Mouse (Mus musculus) liver, adult (tissue): ENCODE measurements around the gene Mier1.
A peak's percentile ranks its signal among the peaks of the same experiment; 100 is the strongest.

Experiments used
- GATA4 ChIP-seq: IDR thresholded peaks from 2 replicates; pipeline ENCODE4 v1.6.1; 2014; ENCODE audit warnings: mild to moderate bottlenecking, low read length; ENCODE audit not compliant: insufficient replicate concordance

Gene Mier1

DNA sequence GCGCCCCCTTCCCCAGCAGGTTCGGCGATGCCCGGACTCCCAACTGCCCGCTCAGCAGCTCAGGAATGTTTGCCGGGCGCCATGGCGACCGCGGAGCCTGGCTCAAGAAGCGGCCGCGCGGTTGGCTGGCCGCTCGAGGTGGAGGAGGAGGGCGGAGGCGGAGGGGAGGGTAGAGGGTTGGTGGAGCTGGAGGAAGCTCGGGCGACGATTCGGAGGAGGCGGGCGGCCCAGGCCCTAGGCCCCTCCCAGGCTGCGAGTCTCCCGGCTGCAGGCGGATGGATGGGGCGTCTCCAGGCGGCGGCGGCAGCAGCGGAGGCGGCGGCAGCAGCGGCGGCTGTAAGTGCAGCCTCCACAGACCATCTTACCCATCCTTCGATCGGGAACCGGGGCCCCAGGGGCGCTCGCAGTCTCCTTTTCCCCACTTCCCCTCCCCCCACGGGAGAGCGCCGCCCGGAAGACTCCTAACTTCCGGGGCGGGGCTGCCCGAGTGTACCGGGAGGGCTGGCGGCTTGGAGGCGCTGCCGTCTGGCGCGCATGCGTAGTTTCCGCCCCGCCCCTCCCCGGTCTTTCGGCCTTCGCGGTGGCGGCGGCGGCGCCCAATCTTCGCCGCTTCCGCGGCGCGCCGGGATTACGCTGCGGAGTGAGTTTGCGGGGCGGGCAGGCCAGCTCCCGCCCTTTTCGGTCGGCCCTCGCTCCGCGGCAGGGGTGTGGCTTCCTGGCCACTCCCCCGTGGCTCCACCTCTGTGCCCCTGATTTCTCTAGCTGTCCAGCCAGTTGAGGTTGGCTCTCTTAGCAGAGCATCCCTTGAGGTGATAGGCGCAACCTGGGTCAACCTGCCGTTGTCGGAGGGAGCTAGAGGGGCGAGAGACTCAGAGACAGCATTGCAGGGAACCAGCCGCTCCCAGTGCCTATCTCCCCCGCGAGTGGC is at the start of gene Mier1, which contains the start of gene Wdr78:
Mier1 (plus strand) TSS at position 207 of the 928 bp plus-strand sequence.
Wdr78 (minus strand) TSS at position 372 of the 928 bp plus-strand sequence.
- peak; percentile 56; the same call in 1 of the 2 replicates for TF ChIP-seq GATA4

GRCm38 (mm10) chr4:103064421-103064820 is 49.8 kb upstream of the Mier1 start:
- TF ChIP-seq GATA4, result no peak

DNA sequence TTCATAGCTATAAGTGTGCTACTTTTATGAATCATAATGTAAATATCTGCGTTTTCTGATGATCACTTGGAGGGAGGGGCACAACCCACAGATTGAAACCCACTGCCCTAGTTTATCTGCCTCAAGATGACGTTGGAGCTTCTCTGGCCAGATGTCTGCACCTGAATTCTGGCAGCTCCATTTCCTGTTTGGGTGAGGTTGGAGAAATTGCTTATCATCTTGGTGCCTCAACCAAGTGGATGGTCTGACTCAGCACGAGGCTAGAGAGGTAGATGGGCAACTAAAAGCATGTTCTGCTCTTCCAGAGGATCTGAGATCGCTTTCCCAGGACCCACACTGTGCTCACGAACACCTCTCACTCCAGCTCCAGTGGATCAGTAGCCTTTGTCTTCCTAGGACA is 49.2 kb upstream of the Mier1 start:
- no peak for TF ChIP-seq GATA4

- no peak for TF ChIP-seq GATA4
Measured at GRCm38 (mm10) chr4:103067906-103068655, 46.1 kb upstream of the Mier1 start.

DNA sequence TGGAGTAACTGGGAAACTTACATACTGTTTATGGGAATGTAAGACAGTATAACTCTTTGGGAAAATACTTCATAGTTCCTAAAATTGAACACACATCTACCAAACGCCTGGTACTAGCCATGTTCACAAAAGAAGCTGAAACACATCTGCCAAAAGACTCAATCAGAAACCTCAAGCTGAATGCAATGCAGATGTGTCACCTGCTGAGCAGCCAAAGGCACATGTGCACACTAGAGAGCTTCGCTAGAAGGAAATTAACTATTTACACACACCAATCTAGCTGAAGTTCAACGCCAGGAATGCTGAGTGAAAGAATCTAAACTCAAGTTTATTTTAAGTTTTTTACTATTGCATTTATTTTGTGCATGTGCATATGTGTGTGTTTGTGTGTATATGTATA is 43.6 kb upstream of the Mier1 start:
- no peak for TF ChIP-seq GATA4

DNA sequence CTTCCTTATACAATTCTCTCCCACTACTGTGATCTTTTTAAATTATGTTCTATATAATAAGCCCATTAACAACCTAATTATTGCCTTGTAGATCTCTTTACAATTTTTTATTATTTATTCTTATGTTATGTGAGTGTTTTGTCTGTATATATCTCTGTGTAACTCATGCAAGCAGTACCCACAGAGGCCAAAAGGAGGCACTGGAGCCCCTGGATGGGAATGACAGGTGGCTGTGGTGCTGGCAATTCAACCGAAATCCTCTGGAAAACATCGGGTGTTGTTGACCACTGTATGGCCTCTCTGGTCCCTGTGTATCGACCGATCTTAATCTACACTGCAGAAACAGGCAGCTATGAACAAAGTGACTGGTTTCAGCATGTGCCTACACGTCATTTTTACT is 29.0 kb upstream of the Mier1 start:
- no peak for TF ChIP-seq GATA4

DNA sequence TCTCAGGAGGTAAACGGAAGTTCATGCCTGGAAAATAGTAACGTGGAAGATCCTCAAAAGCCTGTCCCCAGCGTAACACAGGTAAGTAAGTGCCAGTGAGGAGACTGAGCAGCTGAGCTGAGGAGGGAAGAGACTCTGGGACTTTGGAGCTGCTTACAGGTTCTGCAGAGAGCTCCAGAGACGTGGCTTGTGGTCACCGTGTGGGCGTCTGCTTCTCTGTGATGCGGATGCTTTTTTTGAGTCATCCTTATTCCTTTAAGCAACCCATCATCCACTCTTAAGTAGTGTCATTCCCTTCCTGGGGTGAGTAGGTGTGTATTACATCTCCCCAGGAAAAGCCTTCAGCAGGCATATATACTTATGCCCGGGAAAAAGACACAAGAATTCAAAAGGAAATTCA is 18.3 kb upstream of the Mier1 start:
- no peak for TF ChIP-seq GATA4

DNA sequence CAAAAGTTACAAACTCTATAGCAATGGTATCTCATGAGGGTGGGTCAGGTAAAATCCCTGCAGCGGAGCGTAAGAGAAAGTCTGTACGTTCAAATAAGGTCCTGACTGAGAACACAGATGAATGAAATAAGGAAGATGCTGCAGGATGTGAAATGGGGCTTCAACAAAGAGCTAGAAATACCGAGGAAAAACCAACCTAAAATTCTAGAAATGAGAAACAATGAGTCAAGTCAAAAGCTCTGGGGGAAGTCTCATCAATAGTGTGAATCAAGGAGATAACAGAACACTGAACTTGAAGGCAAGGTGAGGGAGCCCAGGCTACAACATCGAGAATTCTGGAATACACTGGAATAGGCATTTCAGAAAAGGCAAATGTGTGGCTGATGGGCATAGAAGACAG is 15.7 kb upstream of the Mier1 start:
- no peak for TF ChIP-seq GATA4

DNA sequence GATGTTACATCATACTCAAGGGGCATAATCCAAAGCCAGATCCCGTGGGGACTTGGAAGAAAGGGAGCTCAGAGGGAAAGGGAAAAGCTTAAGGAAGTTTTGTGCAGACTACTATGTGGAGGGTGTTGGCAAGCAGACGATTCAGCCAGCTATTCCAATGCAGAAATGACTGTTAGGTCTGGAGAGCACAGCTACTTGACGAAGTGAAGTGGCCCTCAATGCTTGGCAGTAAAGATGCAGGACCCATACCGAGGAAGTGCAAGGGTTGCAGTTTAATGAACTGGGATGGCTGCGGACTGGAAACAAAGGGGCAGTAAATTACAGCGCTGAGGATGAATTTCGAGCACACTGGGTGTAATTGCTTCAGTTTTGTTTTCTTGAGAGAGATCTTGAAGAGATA is 1.5 kb upstream of the Mier1 start:
- no peak for TF ChIP-seq GATA4

DNA sequence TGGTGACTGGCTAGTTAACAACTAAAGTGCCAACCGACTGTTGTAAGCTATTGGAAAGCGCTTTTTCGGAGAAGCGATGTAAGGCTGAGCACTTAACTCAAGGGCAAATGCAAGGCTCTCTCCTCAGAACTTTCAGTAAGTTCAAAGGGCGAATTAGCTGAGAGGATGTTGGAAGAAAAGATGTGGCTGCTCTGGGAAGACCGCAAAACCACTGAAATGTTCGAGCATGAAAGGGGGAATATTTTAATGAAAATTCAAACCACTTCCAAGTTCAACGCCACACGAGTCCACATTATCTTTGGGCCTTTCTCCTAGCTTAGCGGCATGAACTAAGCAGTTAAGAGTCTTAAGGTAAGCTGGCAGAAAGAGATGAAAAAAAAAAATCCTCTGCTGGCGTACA is 788 bp upstream of the Mier1 start:
- no peak for TF ChIP-seq GATA4

DNA sequence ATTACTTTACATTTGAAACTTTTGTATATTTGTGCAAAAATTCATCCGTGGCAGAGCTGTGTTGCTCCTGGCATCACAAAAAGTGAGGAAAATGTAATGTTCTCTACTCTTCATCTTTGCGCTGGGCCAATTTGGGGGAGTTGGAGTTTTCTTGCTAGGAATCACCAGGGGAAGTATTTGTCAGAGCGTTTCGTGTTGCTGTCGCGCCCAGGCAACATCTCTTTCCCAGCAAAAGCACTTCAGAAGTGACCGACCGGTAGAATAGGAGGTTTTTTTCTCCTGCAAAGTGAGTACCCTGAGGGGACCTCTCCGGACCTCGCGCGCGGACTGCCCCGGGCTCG is 4.7 kb downstream of the Mier1 start:
- TF ChIP-seq GATA4, result no peak

- TF ChIP-seq GATA4, result no peak
Measured at GRCm38 (mm10) chr4:103119229-103120027, 5.2 kb downstream of the Mier1 start.

DNA sequence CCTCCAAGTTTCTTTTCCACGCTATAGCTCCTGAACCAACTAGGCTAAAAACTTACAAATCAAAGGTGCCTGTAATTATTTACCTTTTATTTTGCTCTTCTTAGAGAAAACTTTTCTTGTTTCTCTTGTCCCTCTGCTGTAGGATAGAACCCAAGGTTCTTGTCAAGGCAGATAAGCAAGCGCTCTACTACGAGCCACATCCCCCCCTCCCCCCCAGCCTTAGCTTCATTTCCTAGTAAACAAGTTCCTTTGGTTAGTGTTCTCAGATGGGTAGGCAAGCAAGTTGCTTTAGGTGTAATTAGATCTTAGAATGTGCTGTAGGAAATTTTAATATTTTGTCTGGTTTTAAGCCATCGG is 5.8 kb downstream of the Mier1 start:
- TF ChIP-seq GATA4, result no peak

DNA sequence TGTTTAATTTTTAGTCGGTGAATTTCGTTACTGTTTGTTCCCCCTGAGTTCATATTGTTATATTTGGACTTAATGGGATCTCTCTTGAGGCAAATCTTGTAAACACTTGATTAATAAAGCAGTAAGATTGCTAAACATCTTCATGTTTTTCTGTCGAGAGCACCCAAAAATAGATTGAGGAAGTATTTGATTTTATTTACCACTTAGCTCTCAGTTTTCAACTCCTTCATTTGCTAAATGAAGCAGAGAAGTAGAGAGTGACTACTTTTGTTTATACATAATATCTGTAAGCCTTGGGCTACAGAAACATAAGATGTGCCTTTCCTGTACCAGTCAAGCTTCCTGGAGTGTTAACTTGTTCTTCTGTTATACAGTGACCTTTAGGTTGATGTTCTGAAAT is 6.2 kb downstream of the Mier1 start:
- no peak for TF ChIP-seq GATA4

GRCm38 (mm10) chr4:103120874-103121389 is 6.7 kb downstream of the Mier1 start:
- no peak for TF ChIP-seq GATA4
